Mouse (Mus musculus) neural tube, embryonic 11.5 days (tissue): Measurements from ENCODE around the gene Tifa. TPM values are rescaled to one million over a fixed set of nuclear protein-coding genes. Genes with fewer than 3 reads are reported as not detected.

Experiments used
- ATAC-seq: fragments of 200-750 bp; cut with Nextera tagmentation; 2 replicates; pipeline ENCODE4 v1.8.0; 2017; ENCODE audit warnings: moderate number of reproducible peaks, mild to moderate bottlenecking, moderate TSS enrichment, moderate library complexity; ENCODE audit not compliant: insufficient read depth, low FRiP score, low TSS enrichment
- DNase-seq: peaks from one replicate; pipeline ENCODE4 v3.0.0-alpha.2; 2015; ENCODE audit warnings: low spot score
- H3K27ac ChIP-seq: fragments of 300-500 bp; sonication (generic); 2 replicates; pipeline ENCODE4 v1.5.1; 2014; ENCODE audit warnings: low read depth, mild to moderate bottlenecking, low read length
- H3K27me3 ChIP-seq: fragments of 300-500 bp; sonication (generic); 2 replicates; pipeline ENCODE4 v1.6.1; 2014; ENCODE audit warnings: mild to moderate bottlenecking, low read length, mixed read lengths; ENCODE audit not compliant: control insufficient read depth, insufficient read depth
- H3K36me3 ChIP-seq: fragments of 300-500 bp; sonication (generic); 2 replicates; pipeline ENCODE4 v1.6.1; 2014; ENCODE audit warnings: mild to moderate bottlenecking, low read length, moderate library complexity, mixed read lengths; ENCODE audit not compliant: control insufficient read depth, insufficient read depth
- H3K4me1 ChIP-seq: fragments of 300-500 bp; sonication (generic); 2 replicates; pipeline ENCODE4 v1.6.1; 2014; ENCODE audit warnings: low read length, mixed read lengths; ENCODE audit not compliant: control insufficient read depth, insufficient read depth
- H3K4me2 ChIP-seq: fragments of 300-500 bp; sonication (generic); 2 replicates; pipeline ENCODE4 v1.6.1; 2014; ENCODE audit warnings: low read depth, mild to moderate bottlenecking, moderate library complexity
- H3K4me3 ChIP-seq: fragments of 300-500 bp; sonication (generic); 2 replicates; pipeline ENCODE4 v1.5.1; 2014; ENCODE audit warnings: low read depth, low read length
- H3K9ac ChIP-seq: fragments of 300-500 bp; sonication (generic); 2 replicates; pipeline ENCODE4 v1.6.1; 2014; ENCODE audit warnings: mild to moderate bottlenecking, low read length
- H3K9me3 ChIP-seq: fragments of 300-500 bp; sonication (generic); 2 replicates; pipeline ENCODE4 v1.6.1; 2016; ENCODE audit warnings: low read length; ENCODE audit not compliant: control insufficient read depth
- WGBS: fragments of 180-500 bp; shearing (Covaris S2); extraction: QIAGEN DNeasy Blood & Tissue Kit; methylation state at CpG from one replicate; pipeline ENCODE4 v1.1.7; 2014; 5-methylcytosine and 5-hydroxymethylcytosine counted together
- polyA plus RNA-seq: library from polyadenylated mRNA; unstranded; fragments of >200 nt; fragmentation: Nextera tagmentation; extraction: Ambion mirVana; gene quantifications from 2 replicates; pipeline ENCODE4 v1.2.1, GENCODE M21; 2014

Gene Tifa
- polyA plus RNA-seq, 1 experiment from 2014 or later: 2.4 TPM

DNA sequence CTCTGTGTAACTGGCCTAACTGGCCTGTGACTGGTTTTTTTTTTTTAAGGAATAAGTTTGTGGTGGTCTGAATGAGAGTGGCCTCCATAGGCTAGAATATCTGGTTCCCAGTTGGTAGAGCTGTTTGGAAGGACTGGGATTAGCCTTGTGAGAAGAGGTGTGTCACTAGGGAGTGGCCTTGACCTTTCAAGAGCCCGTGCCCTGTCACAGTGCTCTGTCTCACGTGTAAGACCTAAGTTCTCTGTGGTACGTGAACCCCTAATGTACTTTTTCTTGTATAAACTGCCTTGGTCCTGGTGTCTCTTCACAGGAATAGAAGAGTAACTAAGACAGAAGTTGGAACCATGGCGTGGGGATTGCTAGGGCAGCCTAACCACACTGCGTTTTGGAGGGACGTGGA is 16.4 kb downstream of the Tifa start:
- 96% methylated on average over 6 of the region's 6 CpGs for WGBS
- Histone ChIP-seq H3K4me2 (no peak overlapping the region), H3K4me1 (no peaks in the 10 kb centered on the region), H3K9me3 (no peaks in the 10 kb centered on the region), H3K4me3 (no peak overlapping the region), H3K9ac (no peak overlapping the region), H3K27ac (no peak overlapping the region), H3K27me3 (no peaks in the 10 kb centered on the region), H3K36me3 (peaks cover 3% of the 10 kb centered on the region)
- ATAC-seq (no peak), DNase-seq (no peak)

DNA sequence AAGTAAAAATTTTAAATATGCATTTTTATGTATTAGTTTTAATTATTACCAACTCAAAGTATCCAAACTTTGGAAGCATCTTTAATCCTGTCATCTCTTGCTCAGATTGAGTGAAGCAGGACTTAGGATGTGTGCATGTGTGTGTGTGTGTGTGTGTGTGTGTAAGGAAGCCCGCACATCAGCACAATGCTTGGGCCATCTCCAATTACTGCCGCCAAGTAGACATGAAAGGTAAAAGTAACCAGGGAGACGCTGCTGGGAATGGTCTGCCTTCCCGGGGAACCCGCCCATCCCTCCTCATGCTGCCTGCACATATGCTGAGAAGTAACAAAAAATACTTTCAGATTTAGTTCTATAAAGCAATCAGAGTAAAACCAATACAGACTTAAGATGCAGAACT is 18.2 kb downstream of the Tifa start:
- no peak overlapping the region for H3K9ac ChIP-seq
- DNase-seq (no peak), ATAC-seq (peak; percentile 50; the same call in 1 of the 2 replicates)
- no peak overlapping the region for H3K4me3 ChIP-seq
- peaks cover 3% of the 10 kb centered on the region for H3K36me3 ChIP-seq
- no peaks in the 10 kb centered on the region for H3K4me1 ChIP-seq
- H3K4me2 ChIP-seq: no peak overlapping the region
- H3K9me3 ChIP-seq: no peaks in the 10 kb centered on the region
- 43% methylated on average over 5 of the region's 5 CpGs for WGBS
- H3K27ac ChIP-seq: no peak overlapping the region
- no peaks in the 10 kb centered on the region for H3K27me3 ChIP-seq

DNA sequence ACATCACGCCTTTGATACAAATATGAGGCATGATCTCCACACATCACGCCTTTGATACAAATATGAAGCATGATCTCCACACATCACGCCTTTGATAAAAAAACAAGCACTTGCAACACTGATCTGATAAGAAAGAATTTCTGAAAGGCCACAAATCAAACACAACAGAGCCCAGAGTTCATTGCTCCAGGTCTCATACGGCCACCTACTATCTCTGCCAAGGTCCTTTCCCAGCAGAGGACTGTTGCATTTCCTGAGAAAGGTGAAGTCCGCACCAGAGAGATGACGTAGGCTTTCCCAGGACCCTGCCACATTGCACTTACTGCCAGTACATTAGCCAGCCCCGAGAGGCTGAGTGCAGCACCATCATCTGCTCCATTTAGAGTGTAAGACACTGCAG is 19.5 kb downstream of the Tifa start:
- ATAC-seq: no peak
- H3K9me3 ChIP-seq: no peaks in the 10 kb centered on the region
- 91% methylated on average over 7 of the region's 7 CpGs for WGBS

DNA sequence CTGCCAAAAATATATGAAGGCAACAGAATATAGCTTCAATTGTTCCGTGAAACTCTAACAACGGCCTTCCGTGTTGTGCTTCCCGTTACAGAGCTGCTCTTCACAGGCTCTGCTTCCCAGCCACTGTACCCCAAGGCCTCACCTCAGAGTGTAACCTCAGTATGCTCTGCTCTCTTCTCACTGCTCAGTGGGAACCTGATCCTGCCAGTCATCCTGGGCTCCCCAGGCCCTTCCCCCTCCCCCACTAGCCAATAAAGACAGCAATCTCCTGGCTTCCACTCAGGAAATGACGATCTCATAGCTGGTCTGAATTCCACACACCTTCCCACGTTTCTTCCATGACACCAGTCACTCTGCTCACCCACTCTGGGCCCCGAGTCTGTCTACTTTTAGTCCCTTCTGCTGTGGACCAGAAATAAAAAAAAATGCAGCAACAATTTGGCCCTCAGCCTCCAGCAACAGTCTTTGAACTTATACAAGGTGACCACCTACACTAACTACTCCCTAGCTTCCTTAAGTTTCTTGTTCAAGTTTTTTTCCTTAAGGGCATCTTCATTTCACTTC is 27.6 kb downstream of the Tifa start:
- no peaks in the 10 kb centered on the region for H3K4me1 ChIP-seq
- ATAC-seq: no peak
- H3K27me3 ChIP-seq: no peaks in the 10 kb centered on the region
- WGBS: 69% methylated on average over 7 of the region's 7 CpGs
- H3K4me3 ChIP-seq: no peak overlapping the region
- no peak overlapping the region for H3K9ac ChIP-seq
- H3K27ac ChIP-seq: no peak overlapping the region
- DNase-seq: no peak
- no peaks in the 10 kb centered on the region for H3K9me3 ChIP-seq
- no peak overlapping the region for H3K4me2 ChIP-seq
- H3K36me3 ChIP-seq: peaks cover 2% of the 10 kb centered on the region

More for the DNA sequence above, 19.5 kb downstream of the Tifa start:
- Histone ChIP-seq H3K36me3 (peaks cover 3% of the 10 kb centered on the region), H3K27me3 (no peaks in the 10 kb centered on the region), H3K4me3 (no peak overlapping the region), H3K9ac (no peak overlapping the region), H3K27ac (no peak overlapping the region), H3K4me1 (no peaks in the 10 kb centered on the region), H3K4me2 (no peak overlapping the region)
- DNase-seq: no peak

DNA sequence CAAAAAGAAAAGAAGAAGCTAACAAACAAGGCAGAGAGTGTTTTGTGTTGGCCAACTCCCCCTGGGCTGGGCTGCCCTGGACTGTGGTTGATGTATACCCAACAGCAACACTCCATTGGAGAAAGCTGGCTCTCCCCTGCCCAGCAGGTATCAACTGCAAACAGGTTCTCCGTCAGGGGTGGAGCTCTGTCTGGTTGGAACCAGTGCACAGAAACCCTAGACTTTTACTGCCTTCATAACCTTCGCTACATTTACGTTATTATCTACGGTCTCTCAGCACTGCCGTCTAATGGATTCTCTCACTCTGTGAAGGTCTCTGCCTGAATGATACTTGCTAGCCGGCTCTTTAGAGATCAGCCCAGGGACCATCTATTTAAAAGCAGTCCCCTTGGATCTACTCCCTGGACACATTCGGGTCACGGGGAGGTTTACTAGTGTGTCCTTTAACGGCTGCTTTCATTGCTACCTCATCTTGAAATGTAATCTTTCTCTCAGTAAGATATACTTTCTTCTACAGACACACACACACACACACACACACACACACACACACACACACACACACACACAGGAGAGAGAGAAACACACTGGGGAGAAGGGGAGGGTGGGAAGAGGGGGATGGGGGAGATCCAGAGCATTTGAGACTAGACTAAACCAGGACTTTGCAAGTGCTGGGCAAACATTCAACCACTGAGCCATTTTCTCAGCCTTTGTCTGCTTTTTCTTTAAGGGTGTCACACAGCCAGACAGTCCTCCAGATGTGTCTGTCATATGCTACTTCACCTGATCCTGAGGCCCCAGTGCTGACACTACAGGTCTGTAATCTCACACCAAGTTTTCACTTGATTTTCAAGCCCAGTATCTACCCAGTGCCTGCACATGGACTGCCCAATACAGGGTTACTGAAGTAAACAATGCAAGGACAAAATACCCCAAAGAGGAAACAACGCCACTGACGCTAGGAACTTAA is 29.4 kb downstream of the Tifa start:
- Histone ChIP-seq H3K27ac (no peak overlapping the region), H3K4me2 (no peak overlapping the region), H3K9me3 (no peaks in the 10 kb centered on the region), H3K27me3 (no peaks in the 10 kb centered on the region), H3K4me1 (no peaks in the 10 kb centered on the region), H3K4me3 (no peak overlapping the region), H3K9ac (no peak overlapping the region), H3K36me3 (peaks cover 3% of the 10 kb centered on the region; the same call in 1 of the 2 replicates)
- ATAC-seq: no peak
- 73% methylated on average over 11 of the region's 11 CpGs for WGBS
- DNase-seq: no peak

DNA sequence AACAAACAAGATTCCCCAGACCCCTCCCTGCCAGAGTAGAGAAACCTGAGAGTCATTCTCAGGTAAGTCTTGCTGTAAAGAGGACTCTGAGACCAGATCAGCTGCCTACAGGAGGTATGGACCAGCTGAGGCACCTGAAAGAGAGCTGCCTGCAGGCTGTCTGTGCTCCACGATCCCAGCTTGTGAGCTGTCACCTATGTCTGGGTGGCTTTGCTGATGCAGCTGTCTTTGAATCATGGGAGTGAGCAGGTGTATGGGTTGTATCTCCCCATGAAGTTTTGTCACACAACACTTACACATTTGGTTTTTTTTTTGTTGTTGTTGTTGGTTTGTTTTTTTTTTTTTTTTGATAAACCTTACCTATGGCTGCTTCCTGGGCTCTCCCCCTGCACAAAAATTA is 30.8 kb downstream of the Tifa start:
- DNase-seq: no peak
- Histone ChIP-seq H3K9ac (no peak overlapping the region), H3K4me2 (no peak overlapping the region), H3K27me3 (no peaks in the 10 kb centered on the region), H3K36me3 (peaks cover 3% of the 10 kb centered on the region; the same call in 1 of the 2 replicates), H3K4me1 (no peaks in the 10 kb centered on the region), H3K9me3 (no peaks in the 10 kb centered on the region), H3K4me3 (no peak overlapping the region), H3K27ac (no peak overlapping the region)
- no peak for ATAC-seq
- 90% methylated on average over 1 of the region's 1 CpGs for WGBS

DNA sequence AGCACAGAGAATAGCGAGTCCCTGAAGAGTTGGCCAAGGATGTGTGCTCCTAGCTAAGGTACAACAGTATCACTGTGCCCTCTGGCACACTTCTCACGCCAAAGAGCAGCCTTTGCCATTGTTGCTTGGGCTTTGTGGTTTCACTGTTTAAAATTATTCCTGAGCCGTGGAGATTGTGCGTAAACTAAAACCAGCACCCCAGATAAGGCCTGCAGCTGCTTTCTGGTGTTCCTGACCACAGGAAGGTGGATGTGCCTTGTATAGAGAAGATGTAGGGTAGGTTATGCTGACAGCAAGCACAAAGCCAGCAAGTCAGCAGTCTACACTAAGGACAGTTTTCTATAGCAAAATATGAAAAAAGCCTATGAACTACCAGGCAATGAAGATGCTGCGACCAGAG is 31.6 kb downstream of the Tifa start:
- WGBS: 91% methylated on average over 5 of the region's 5 CpGs
- ATAC-seq: no peak
- Histone ChIP-seq H3K36me3 (peaks cover 3% of the 10 kb centered on the region; the same call in 1 of the 2 replicates), H3K27ac (no peak overlapping the region), H3K4me3 (no peak overlapping the region), H3K27me3 (no peaks in the 10 kb centered on the region), H3K4me2 (no peak overlapping the region), H3K9ac (no peak overlapping the region), H3K4me1 (no peaks in the 10 kb centered on the region), H3K9me3 (no peaks in the 10 kb centered on the region)
- DNase-seq: no peak

DNA sequence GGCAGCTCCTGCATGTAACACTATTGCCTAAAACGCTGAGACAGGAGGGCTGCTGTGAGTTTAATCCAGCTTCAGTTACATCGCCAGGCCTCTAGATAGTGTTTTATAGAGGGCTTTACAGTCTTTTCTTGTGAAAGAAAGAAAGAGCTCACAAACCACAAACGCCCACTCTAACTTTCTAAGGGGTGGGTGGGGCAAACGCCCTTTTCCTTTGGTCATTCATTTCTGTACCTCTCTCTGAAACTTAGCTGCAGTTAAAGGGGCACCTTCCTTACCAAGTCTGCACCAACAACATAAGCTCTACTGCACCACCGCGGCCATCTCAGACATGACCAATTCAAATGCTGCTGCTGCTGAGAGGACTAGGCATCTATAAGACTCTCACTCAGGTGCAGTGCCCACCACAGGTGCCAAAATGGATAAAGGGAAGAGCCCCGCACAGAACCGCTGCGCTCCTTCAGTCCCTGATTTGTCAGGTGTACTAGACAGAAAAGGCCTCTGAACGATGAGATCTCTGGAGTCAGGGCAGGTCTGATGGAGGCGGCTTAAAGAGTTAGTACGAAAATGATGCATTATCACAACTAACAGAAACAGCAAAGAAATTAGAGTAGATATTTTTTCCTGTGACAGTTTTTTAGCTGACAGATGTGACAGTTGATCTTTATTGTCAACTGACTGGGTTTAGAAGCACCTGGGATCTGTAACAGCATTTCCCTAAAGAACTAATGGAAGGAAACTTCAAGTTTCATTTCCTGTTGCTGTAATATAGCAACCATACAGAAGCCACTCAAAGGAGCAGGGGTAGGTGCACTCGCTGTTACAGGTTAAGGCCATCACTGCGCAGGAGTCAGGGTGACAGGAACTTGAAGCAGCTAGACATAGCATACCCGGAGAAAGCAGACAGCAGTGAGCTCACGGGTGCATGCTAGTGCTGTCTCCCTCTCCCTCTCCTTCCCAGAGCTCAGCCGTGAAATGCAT is 34.6 kb downstream of the Tifa start:
- ATAC-seq (no peak), DNase-seq (no peak)
- Histone ChIP-seq H3K4me1 (0 out of 2 replicates have a peak, but pooled peaks cover 4% of the 10 kb centered on the region), H3K36me3 (peaks cover 3% of the 10 kb centered on the region; the same call in 1 of the 2 replicates), H3K4me2 (no peak overlapping the region), H3K9ac (no peak overlapping the region), H3K27ac (no peak overlapping the region), H3K27me3 (no peaks in the 10 kb centered on the region), H3K4me3 (no peak overlapping the region), H3K9me3 (no peaks in the 10 kb centered on the region)
- 74% methylated on average over 17 of the region's 17 CpGs for whole genome bisulfite sequencing
